ENCODE assay signal across 18 mouse cellular contexts in the genomic region with DNA sequence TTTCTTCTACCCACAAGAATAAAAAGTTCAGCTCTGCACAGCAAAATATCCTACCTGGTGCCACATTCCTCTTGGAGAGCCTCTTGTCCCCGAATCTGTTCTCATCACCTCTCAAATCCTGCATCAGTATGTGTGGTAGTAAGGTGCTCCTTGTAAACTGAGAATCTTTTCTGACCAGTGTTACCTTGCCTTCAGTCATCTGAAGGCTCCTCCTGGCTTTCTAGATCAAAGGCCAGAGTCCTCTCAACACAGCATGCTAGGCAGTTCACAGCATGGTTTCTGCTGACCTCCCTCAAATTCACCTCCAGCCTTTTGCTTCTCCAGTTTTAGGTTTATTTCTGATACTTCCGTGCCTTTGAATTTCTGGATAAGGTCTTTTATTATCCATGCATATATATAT.
"Had no signal": no experiment of that assay in that cellular context is flagged by ENCODE, and none has a peak within 500 bp of the region (broad histone marks: within the 10 kb centered on the region; RNA-seq: fewer than 3 reads in every experiment).

No protein-coding gene starts in this region.

- ATAC-seq: midbrain, embryonic 13.5 days; midbrain, embryonic 16.5 days had no signal

- H3K4me1 ChIP-seq: midbrain, embryonic 10.5 days; neural tube, embryonic 15.5 days had no signal

- H3K4me3 ChIP-seq: midbrain, embryonic 10.5 days; midbrain, embryonic 13.5 days; myocyte; neural tube, embryonic 13.5 days; neural tube, embryonic 15.5 days had no signal

- H3K9ac ChIP-seq: lung, embryonic 14.5 days; midbrain, embryonic 13.5 days; neural tube, embryonic 13.5 days; neural tube, embryonic 15.5 days had no signal

- H3K36me3 ChIP-seq: midbrain, embryonic 10.5 days; midbrain, embryonic 13.5 days; neural tube, embryonic 13.5 days; neural tube, embryonic 15.5 days had no signal

- H3K27me3 ChIP-seq: midbrain, embryonic 13.5 days; neural tube, embryonic 13.5 days; neural tube, embryonic 15.5 days had no signal

- H3K27ac ChIP-seq: midbrain, embryonic 10.5 days; midbrain, embryonic 13.5 days; neural tube, embryonic 13.5 days; neural tube, embryonic 15.5 days had no signal

- H3K4me2 ChIP-seq: lung, embryonic 14.5 days; midbrain, embryonic 13.5 days; neural tube, embryonic 13.5 days; neural tube, embryonic 15.5 days had no signal

- DNase-seq: lung, adult 18-20 months; lung, embryonic 14.5 days; lung, postnatal 10 days; lung, postnatal 4 days; retina, postnatal 1 day; right cerebral cortex, adult 18-20 months; right cerebral cortex, postnatal 25 days; right cerebral cortex, postnatal 4 days; spleen, adult 18-20 months; thymus, adult 18-20 months; thymus, postnatal 14 days; thymus, postnatal 36 days had no signal

- H3K9me3 ChIP-seq: midbrain, embryonic 10.5 days; midbrain, embryonic 13.5 days; neural tube, embryonic 13.5 days; neural tube, embryonic 15.5 days had no signal
